Comparison of ENCODE assay signal across 8 mouse cellular contexts in genomic region chr9:94537051-94537917, GRCm38 (mm10). TPM values are rescaled to one million over a fixed set of nuclear protein-coding genes. Genes with fewer than 3 reads are reported as not detected.
DNase-seq lines count a peak whose midpoint lies in the region; ATAC-seq and TF ChIP-seq lines count a peak whose summit lies in the region.

No protein-coding gene starts in this region.

- peak; percentile 83 for DNase-seq in cerebellum, adult 11-12 months
- peak; percentile 54 for DNase-seq in heart, postnatal 25 days (ENCODE audit: low spot score)
- peak; percentile 50 to 60 for DNase-seq in layer of hippocampus, adult 8-10 months (ENCODE audit: low spot score in 2 of 2)
- DNase-seq in thymus, adult 2 months = peak; percentile 80

- no peaks in the 10 kb centered on the region for H3K27me3 ChIP-seq in ES-Bruce4 (ENCODE audit: control insufficient read depth, insufficient read depth, low read length, poor library complexity, severe bottlenecking)
- no peaks in the 10 kb centered on the region for H3K27me3 ChIP-seq in forebrain, embryonic 15.5 days
- H3K27me3 ChIP-seq in lung, embryonic 15.5 days = no peaks in the 10 kb centered on the region
- H3K27me3 ChIP-seq in thymus, adult 2 months (ENCODE audit: control insufficient read depth, insufficient read depth, low read length) = no peaks in the 10 kb centered on the region

- H3K9ac ChIP-seq in ES-Bruce4 (ENCODE audit: low read depth, poor library complexity, severe bottlenecking) = peak overlapping the region; percentile 65
- peak overlapping the region; percentile 59 for H3K9ac ChIP-seq in forebrain, embryonic 15.5 days (replicated peaks)
- H3K9ac ChIP-seq in lung, embryonic 15.5 days = peak overlapping the region; percentile 81

- no peak for TF ChIP-seq CTCF in ES-Bruce4 (IDR thresholded peaks at IDR 0.05; ENCODE audit: low read depth, low read length)
- peak; percentile 32; the same call in 1 of the 2 replicates for TF ChIP-seq CTCF in olfactory bulb, adult 2 months (IDR thresholded peaks at IDR 0.05; ENCODE audit: insufficient read depth, low read depth, low read length)
- TF ChIP-seq CTCF in thymus, adult 2 months (IDR thresholded peaks at IDR 0.05; ENCODE audit: borderline replicate concordance, control insufficient read depth, extremely low read depth, insufficient read depth, low read length, poor library complexity) = no peak; the same call in 1 of the 2 replicates

- intact Hi-C loops in heart, postnatal 25 days (cut with DNase I) = loop anchor here (5.0 to 10.0 kb wide), 3 partner anchors 35 to 158 kb away; no protein-coding TSS in a partner anchor

- no peak for TF ChIP-seq EP300 in ES-Bruce4 (IDR thresholded peaks at IDR 0.05; ENCODE audit: insufficient read depth, low read depth, low read length)

- peak; percentile 72 for ATAC-seq in forebrain, embryonic 15.5 days (replicated peaks)
- ATAC-seq in lung, embryonic 15.5 days (ENCODE audit: borderline replicate concordance, extremely low read depth, low FRiP score, low TSS enrichment) = peak; percentile 65

- no peak overlapping the region for H3K27ac ChIP-seq in ES-Bruce4 (ENCODE audit: insufficient read depth, low read length)
- H3K27ac ChIP-seq in forebrain, embryonic 15.5 days (replicated peaks) = peak overlapping the region; percentile 97
- H3K27ac ChIP-seq in lung, embryonic 15.5 days = peak overlapping the region; percentile 99
- peak overlapping the region; percentile 85 for H3K27ac ChIP-seq in olfactory bulb, adult 2 months (ENCODE audit: insufficient read depth, low read depth, low read length)
- H3K27ac ChIP-seq in thymus, adult 2 months (ENCODE audit: control insufficient read depth, insufficient read depth, low read length) = peak overlapping the region; percentile 33

- no peaks in the 10 kb centered on the region for H3K36me3 ChIP-seq in ES-Bruce4 (ENCODE audit: control insufficient read depth, insufficient read depth, low read length, poor library complexity, severe bottlenecking)
- no peaks in the 10 kb centered on the region for H3K36me3 ChIP-seq in forebrain, embryonic 15.5 days
- no peaks in the 10 kb centered on the region for H3K36me3 ChIP-seq in lung, embryonic 15.5 days
- H3K36me3 ChIP-seq in thymus, adult 2 months (ENCODE audit: control insufficient read depth, insufficient read depth, low read length) = no peaks in the 10 kb centered on the region

- peak overlapping the region; percentile 94 for H3K4me2 ChIP-seq in forebrain, embryonic 15.5 days (replicated peaks)
- H3K4me2 ChIP-seq in lung, embryonic 15.5 days = peak overlapping the region; percentile 89

- H3K4me1 ChIP-seq in ES-Bruce4 (ENCODE audit: control insufficient read depth, insufficient read depth, low read length) = no peaks in the 10 kb centered on the region
- peaks cover 50% of the 10 kb centered on the region for H3K4me1 ChIP-seq in forebrain, embryonic 15.5 days
- peaks cover 19% of the 10 kb centered on the region for H3K4me1 ChIP-seq in lung, embryonic 15.5 days
- 0 out of 2 replicates have a peak, but pooled peaks cover 2% of the 10 kb centered on the region for H3K4me1 ChIP-seq in olfactory bulb, adult 2 months (ENCODE audit: control insufficient read depth, insufficient read depth, low read length)
- peaks cover 2% of the 10 kb centered on the region; the same call in 1 of the 2 replicates for H3K4me1 ChIP-seq in thymus, adult 2 months (replicated peaks; ENCODE audit: control insufficient read depth, insufficient read depth, low read length)

- H3K4me3 ChIP-seq in ES-Bruce4 (ENCODE audit: low read depth, low read length) = peak overlapping the region; percentile 79
- peak overlapping the region; percentile 94 for H3K4me3 ChIP-seq in forebrain, embryonic 15.5 days
- peak overlapping the region; percentile 90 for H3K4me3 ChIP-seq in lung, embryonic 15.5 days
- peak overlapping the region; percentile 64 for H3K4me3 ChIP-seq in olfactory bulb, adult 2 months (ENCODE audit: insufficient read depth, low read depth, low read length)
- peak overlapping the region; percentile 76 for H3K4me3 ChIP-seq in thymus, adult 2 months (ENCODE audit: control insufficient read depth, insufficient read depth, low read length)

- WGBS in forebrain, embryonic 15.5 days = under 1% methylated on average over 103 of the region's 103 CpGs
- WGBS in lung, embryonic 15.5 days = under 1% methylated on average over 102 of the region's 103 CpGs
- under 1% methylated on average over 103 of the region's 103 CpGs for WGBS in olfactory bulb, adult 2 months
- WGBS in thymus, adult 2 months = under 1% methylated on average over 103 of the region's 103 CpGs

- H3K9me3 ChIP-seq in ES-Bruce4 (replicated peaks; ENCODE audit: control insufficient read depth, insufficient read depth, low read length, poor library complexity, severe bottlenecking) = no peaks in the 10 kb centered on the region
- no peaks in the 10 kb centered on the region for H3K9me3 ChIP-seq in forebrain, embryonic 15.5 days
- no peaks in the 10 kb centered on the region for H3K9me3 ChIP-seq in lung, embryonic 15.5 days

- TF ChIP-seq POLR2A in ES-Bruce4 (IDR thresholded peaks at IDR 0.05; ENCODE audit: insufficient read depth, low read length) = no peak
- 0 out of 2 replicates have a peak, but pooled peaks have one; percentile 16 for TF ChIP-seq POLR2A in olfactory bulb, adult 2 months (IDR thresholded peaks at IDR 0.05; ENCODE audit: insufficient read depth, low read depth, low read length)
- TF ChIP-seq POLR2A in thymus, adult 2 months (IDR thresholded peaks at IDR 0.05; ENCODE audit: control insufficient read depth, extremely low read depth, insufficient read depth, low read length, poor library complexity) = peak; percentile 29; the same call in 1 of the 2 replicates

RNA-seq across cellular contexts. Expression of gene 1190002N15Rik, which starts 0.6 kb away (rescaled TPM):
- 8.9 and 9.9 TPM in 2 replicates for polyA plus RNA-seq in ES-Bruce4 (2011; ENCODE audit: insufficient read depth, insufficient read length, low read depth, missing spikeins)
- 8.3 and 13.3 TPM in 2 replicates for polyA plus RNA-seq in forebrain, embryonic 15.5 days (2015; fragmentation: Nextera tagmentation; extraction: Ambion mirVana)
- 10 to 100 TPM; 31.6 to 32.5 TPM for total RNA-seq in heart, postnatal 25 days (2021)
- 10 to 100 TPM; 18.1 to 19.6 (median 18.9) TPM for total RNA-seq in layer of hippocampus, adult 8-10 months (2022)
- polyA plus RNA-seq in lung, embryonic 15.5 days (2015; fragmentation: Nextera tagmentation; extraction: Ambion mirVana) = 26.0 and 29.0 TPM in 2 replicates
- polyA plus RNA-seq in olfactory bulb, adult 2 months (2012; ENCODE audit: insufficient read depth, insufficient read length, low replicate concordance, missing spikeins) = not detected in 2 replicates
- 22.4 and 26.8 TPM in 2 replicates for polyA plus RNA-seq in thymus, adult 2 months (2012; rRNA removed)
